Mouse (Mus musculus) embryonic facial prominence, embryonic 10.5 days (tissue): ENCODE measurements around the gene Schip1. TPM values are rescaled to one million over a fixed set of nuclear protein-coding genes. Genes with fewer than 3 reads are reported as not detected.

Experiments used
- DNase-seq: peaks from one replicate; pipeline ENCODE4 v3.0.0-alpha.2; 2017; ENCODE audit warnings: low spot score
- H3K27ac ChIP-seq: fragments of 300-500 bp; sonication (generic); replicated peaks from 2 replicates; pipeline ENCODE4 v1.5.1; 2016; ENCODE audit warnings: mild to moderate bottlenecking
- H3K27me3 ChIP-seq: fragments of 300-500 bp; sonication (generic); replicated peaks from 2 replicates; pipeline ENCODE4 v1.6.1; 2016; ENCODE audit warnings: low read depth, mild to moderate bottlenecking; ENCODE audit not compliant: poor library complexity, severe bottlenecking
- H3K36me3 ChIP-seq: fragments of 300-500 bp; sonication (generic); replicated peaks from 2 replicates; pipeline ENCODE4 v1.6.1; 2016; ENCODE audit warnings: mild to moderate bottlenecking, moderate library complexity
- H3K4me1 ChIP-seq: fragments of 300-500 bp; sonication (generic); 2 replicates; pipeline ENCODE4 v1.6.1; 2016
- H3K4me3 ChIP-seq: fragments of 300-500 bp; sonication (generic); 2 replicates; pipeline ENCODE4 v1.5.1; 2016; ENCODE audit warnings: mild to moderate bottlenecking, moderate library complexity
- H3K9me3 ChIP-seq: fragments of 300-500 bp; sonication (generic); 2 replicates; pipeline ENCODE4 v1.6.1; 2016; ENCODE audit warnings: mild to moderate bottlenecking
- WGBS: fragments of 180-500 bp; shearing (Covaris S2); methylation state at CpG from one replicate; pipeline ENCODE4 v1.1.7; 2016; 5-methylcytosine and 5-hydroxymethylcytosine counted together
- polyA plus RNA-seq: library from polyadenylated mRNA; unstranded; fragments of >200 nt; fragmentation: Nextera tagmentation; extraction: Ambion mirVana; gene quantifications from 2 replicates; pipeline ENCODE4 v1.2.1, GENCODE M21; 2016

Schip1 gene
- polyA plus RNA-seq, 1 experiment from 2014 or later, result 39.4 TPM

- Histone ChIP-seq H3K4me3 (no peak overlapping the region), H3K9me3 (no peaks in the 10 kb centered on the region), H3K36me3 (peaks cover 13% of the 10 kb centered on the region), H3K4me1 (peaks cover 6% of the 10 kb centered on the region), H3K27me3 (no peaks in the 10 kb centered on the region), H3K27ac (0 out of 2 replicates have a peak overlapping the region, but pooled peaks have one; percentile 19)
- WGBS, result 74% methylated on average over 10 of the region's 10 CpGs
- DNase-seq, result no peak
These were observed 550.6 kb downstream of the Schip1 start for GRCm38 (mm10) chr3:68615042-68615810.

GRCm38 (mm10) chr3:68616363-68616762, 551.8 kb downstream of the Schip1 start:
- Histone ChIP-seq H3K4me3 (no peak overlapping the region), H3K36me3 (peaks cover 20% of the 10 kb centered on the region), H3K27me3 (no peaks in the 10 kb centered on the region), H3K4me1 (peaks cover 6% of the 10 kb centered on the region), H3K9me3 (no peaks in the 10 kb centered on the region), H3K27ac (no peak overlapping the region)
- 88% methylated on average over 12 of the region's 12 CpGs for WGBS
- DNase-seq, result no peak

DNA sequence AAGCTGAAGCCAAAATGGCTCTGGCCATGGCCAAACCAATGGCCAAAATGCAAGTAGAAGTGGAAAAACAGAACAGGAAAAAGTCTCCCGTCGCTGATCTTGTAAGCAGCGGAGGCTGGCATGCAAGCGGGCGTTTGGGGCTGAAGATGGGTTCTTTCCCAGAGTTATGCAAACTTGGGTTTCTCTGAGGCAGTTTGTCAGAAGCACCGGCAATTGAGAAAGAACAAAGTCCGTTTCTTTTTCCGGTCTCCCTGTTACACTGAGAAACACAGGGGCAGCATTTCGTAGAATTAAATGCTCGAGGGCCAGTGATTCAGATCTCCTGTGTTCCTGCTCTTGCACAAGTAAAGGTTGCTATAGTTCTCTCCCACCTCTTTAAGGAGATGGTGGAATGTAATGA, 553.1 kb downstream of the Schip1 start:
- Histone ChIP-seq H3K4me1 (peaks cover 6% of the 10 kb centered on the region), H3K27me3 (no peaks in the 10 kb centered on the region), H3K27ac (no peak overlapping the region), H3K36me3 (peaks cover 29% of the 10 kb centered on the region), H3K9me3 (no peaks in the 10 kb centered on the region), H3K4me3 (no peak overlapping the region)
- DNase-seq, result no peak
- 94% methylated on average over 10 of the region's 10 CpGs for WGBS

- no peaks in the 10 kb centered on the region for H3K27me3 ChIP-seq
- H3K36me3 ChIP-seq, result peaks cover 37% of the 10 kb centered on the region
- no peak for DNase-seq
- H3K4me3 ChIP-seq, result no peak overlapping the region
- 79% methylated on average over 5 of the region's 5 CpGs for WGBS
- H3K4me1 ChIP-seq, result peaks cover 2% of the 10 kb centered on the region
- no peak overlapping the region for H3K27ac ChIP-seq
- H3K9me3 ChIP-seq, result no peaks in the 10 kb centered on the region
These were observed 554.5 kb downstream of the Schip1 start for GRCm38 (mm10) chr3:68619097-68619496.

DNA sequence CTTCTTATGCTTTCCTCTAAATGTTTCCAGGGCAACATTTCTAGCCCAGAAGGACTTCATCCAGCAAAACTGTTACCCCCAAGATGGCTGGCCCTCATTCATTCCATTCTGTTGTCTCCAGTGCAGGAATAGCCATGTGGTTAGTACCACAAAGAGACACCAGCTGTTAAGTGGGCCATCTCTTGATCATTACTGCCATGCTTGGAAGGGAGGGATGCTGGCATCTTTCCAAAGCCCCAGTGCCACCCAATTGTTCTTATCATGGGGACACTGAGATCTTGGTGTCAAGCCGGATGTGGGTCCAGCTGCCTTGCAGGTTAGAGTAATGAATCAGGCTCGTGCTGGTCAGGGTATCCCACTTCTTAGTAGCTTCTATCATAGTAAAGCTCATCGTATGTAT, 557.4 kb downstream of the Schip1 start:
- no peaks in the 10 kb centered on the region; the same call in 1 of the 2 replicates for H3K4me1 ChIP-seq
- 96% methylated on average over 3 of the region's 3 CpGs for WGBS
- H3K4me3 ChIP-seq, result no peak overlapping the region
- DNase-seq, result no peak
- H3K36me3 ChIP-seq, result peaks cover 48% of the 10 kb centered on the region
- no peaks in the 10 kb centered on the region for H3K9me3 ChIP-seq
- H3K27me3 ChIP-seq, result no peaks in the 10 kb centered on the region
- H3K27ac ChIP-seq, result no peak overlapping the region

- Histone ChIP-seq H3K4me1 (no peaks in the 10 kb centered on the region; the same call in 1 of the 2 replicates), H3K36me3 (peaks cover 50% of the 10 kb centered on the region), H3K27ac (no peak overlapping the region), H3K4me3 (no peak overlapping the region), H3K27me3 (no peaks in the 10 kb centered on the region), H3K9me3 (no peaks in the 10 kb centered on the region)
- DNase-seq, result no peak
- 89% methylated on average over 5 of the region's 5 CpGs for WGBS
These were observed 558.4 kb downstream of the Schip1 start for GRCm38 (mm10) chr3:68623036-68623435.

DNA sequence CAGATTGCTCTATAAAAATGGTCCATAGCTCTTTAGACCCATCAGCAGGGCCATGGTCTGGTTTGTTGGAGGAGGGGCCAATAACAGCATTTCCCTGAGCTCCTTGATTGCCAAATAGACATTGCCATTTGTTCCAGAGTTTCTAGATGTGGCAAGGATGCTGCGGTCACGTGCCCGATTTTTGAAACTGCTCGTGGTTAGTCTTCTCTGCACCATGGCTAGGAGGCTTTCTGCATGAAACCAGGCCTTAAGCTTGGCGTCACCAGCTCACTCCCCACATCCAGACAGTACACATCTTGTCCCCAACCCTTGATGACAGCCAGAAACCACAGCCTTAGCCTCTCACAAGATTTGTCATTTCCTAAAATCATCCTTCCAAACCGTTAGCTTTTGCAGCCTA, 559.9 kb downstream of the Schip1 start:
- 90% methylated on average over 6 of the region's 6 CpGs for WGBS
- H3K36me3 ChIP-seq, result peaks cover 47% of the 10 kb centered on the region
- no peaks in the 10 kb centered on the region; the same call in 1 of the 2 replicates for H3K4me1 ChIP-seq
- H3K4me3 ChIP-seq, result no peak overlapping the region
- H3K27me3 ChIP-seq, result no peaks in the 10 kb centered on the region
- no peaks in the 10 kb centered on the region for H3K9me3 ChIP-seq
- DNase-seq, result no peak
- no peak overlapping the region for H3K27ac ChIP-seq

- Histone ChIP-seq H3K27me3 (no peaks in the 10 kb centered on the region), H3K36me3 (peaks cover 19% of the 10 kb centered on the region), H3K9me3 (no peaks in the 10 kb centered on the region), H3K4me1 (no peaks in the 10 kb centered on the region), H3K27ac (no peak overlapping the region), H3K4me3 (no peak overlapping the region)
- no peak for DNase-seq
- WGBS, result 83% methylated on average over 4 of the region's 4 CpGs
These were observed 565.7 kb downstream of the Schip1 start for GRCm38 (mm10) chr3:68630261-68630660.

DNA sequence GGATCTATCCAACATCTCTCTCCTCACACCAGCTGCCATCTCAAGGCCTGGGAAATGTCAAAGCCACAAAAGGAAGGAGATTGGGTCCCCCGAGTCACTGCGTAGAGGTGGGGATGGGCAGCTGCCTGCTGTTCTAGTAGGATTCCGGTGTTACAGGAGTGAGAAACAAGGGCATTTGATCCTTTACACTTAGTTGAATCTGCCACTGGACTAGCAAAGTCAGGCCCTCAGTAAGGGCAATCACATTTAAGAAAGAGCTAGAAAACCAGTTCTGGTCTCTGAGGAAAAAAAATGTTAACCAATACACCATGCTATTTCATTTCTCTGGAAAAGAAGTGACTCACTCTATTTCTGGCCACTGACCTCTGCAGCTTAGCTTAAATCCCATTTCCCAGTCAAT, 566.2 kb downstream of the Schip1 start:
- H3K27me3 ChIP-seq, result no peaks in the 10 kb centered on the region
- WGBS, result 83% methylated on average over 3 of the region's 3 CpGs
- H3K9me3 ChIP-seq, result no peaks in the 10 kb centered on the region
- no peaks in the 10 kb centered on the region for H3K4me1 ChIP-seq
- H3K36me3 ChIP-seq, result peaks cover 16% of the 10 kb centered on the region
- no peak overlapping the region for H3K27ac ChIP-seq
- no peak overlapping the region for H3K4me3 ChIP-seq
- DNase-seq, result no peak

DNA sequence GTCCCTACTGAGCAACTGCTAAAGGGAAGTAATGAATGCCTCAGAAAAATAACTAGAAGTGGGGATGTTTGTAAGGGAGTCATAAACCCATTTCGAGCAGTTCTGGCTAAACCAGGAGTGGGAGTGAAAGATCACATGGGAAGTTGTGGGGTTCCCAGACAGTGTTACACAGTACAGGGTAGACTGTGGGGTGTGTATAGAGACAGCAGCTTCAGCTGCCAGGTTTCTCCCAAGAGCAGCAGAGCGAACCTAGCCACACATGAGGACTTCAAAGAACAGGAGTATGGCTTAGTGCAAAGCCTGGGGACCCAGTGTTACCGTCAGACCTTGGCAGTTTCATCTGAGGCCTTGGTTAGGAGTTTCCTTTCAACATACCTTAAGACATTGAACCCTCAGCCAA, 568.1 kb downstream of the Schip1 start:
- no peak overlapping the region for H3K27ac ChIP-seq
- no peak for DNase-seq
- 81% methylated on average over 3 of the region's 3 CpGs for WGBS
- peaks cover 2% of the 10 kb centered on the region; the same call in 1 of the 2 replicates for H3K36me3 ChIP-seq
- peaks cover 2% of the 10 kb centered on the region; the same call in 1 of the 2 replicates for H3K4me1 ChIP-seq
- H3K4me3 ChIP-seq, result no peak overlapping the region
- no peaks in the 10 kb centered on the region for H3K9me3 ChIP-seq
- no peaks in the 10 kb centered on the region for H3K27me3 ChIP-seq

GRCm38 (mm10) chr3:68633577-68633976, 569.0 kb downstream of the Schip1 start:
- Histone ChIP-seq H3K4me3 (no peak overlapping the region), H3K27me3 (no peaks in the 10 kb centered on the region), H3K27ac (no peak overlapping the region), H3K4me1 (peaks cover 6% of the 10 kb centered on the region; the same call in 1 of the 2 replicates), H3K9me3 (no peaks in the 10 kb centered on the region), H3K36me3 (no peaks in the 10 kb centered on the region)
- DNase-seq, result no peak
- WGBS, result 91% methylated on average over 4 of the region's 4 CpGs

- no peak for DNase-seq
- Histone ChIP-seq H3K4me1 (peaks cover 6% of the 10 kb centered on the region; the same call in 1 of the 2 replicates), H3K4me3 (no peak overlapping the region), H3K27ac (no peak overlapping the region), H3K27me3 (no peaks in the 10 kb centered on the region), H3K9me3 (no peaks in the 10 kb centered on the region), H3K36me3 (no peaks in the 10 kb centered on the region)
- 30% methylated on average over 7 of the region's 7 CpGs for WGBS
These were observed 573.4 kb downstream of the Schip1 start for GRCm38 (mm10) chr3:68637960-68638359.

- WGBS, result 91% methylated on average over 1 of the region's 1 CpGs
- Histone ChIP-seq H3K27me3 (no peaks in the 10 kb centered on the region), H3K9me3 (no peaks in the 10 kb centered on the region), H3K36me3 (no peaks in the 10 kb centered on the region), H3K4me1 (peaks cover 6% of the 10 kb centered on the region; the same call in 1 of the 2 replicates), H3K27ac (no peak overlapping the region), H3K4me3 (no peak overlapping the region)
- no peak for DNase-seq
These were observed 574.1 kb downstream of the Schip1 start for GRCm38 (mm10) chr3:68638703-68639102.
